Mouse (Mus musculus) small intestine, adult 2 months (tissue): ENCODE measurements around the gene Ccdc69.

Experiments
- CTCF ChIP-seq: fragments of 200-500 bp; IDR thresholded peaks from 2 replicates; pipeline ENCODE4 v1.5.1; 2012; ENCODE audit warnings: low read depth, mild to moderate bottlenecking, control low read depth, inconsistent platforms, low read length, moderate library complexity, mixed read lengths; ENCODE audit not compliant: insufficient replicate concordance, insufficient read length; ENCODE audit errors: extremely low read depth
- POLR2A ChIP-seq: fragments of 200-500 bp; IDR thresholded peaks from 2 replicates; pipeline ENCODE4 v1.6.1; 2012; ENCODE audit warnings: low read depth, mild to moderate bottlenecking, control low read depth, inconsistent platforms, low read length, moderate library complexity

GRCm38 (mm10) chr11:55022508-55022907, 55.4 kb downstream of the Ccdc69 start:
- no peak for TF ChIP-seq CTCF
- TF ChIP-seq POLR2A, result no peak
